Mouse (Mus musculus) myocyte (in vitro differentiated cells): ENCODE data around the gene Olfr710. TPM values are rescaled to one million over a fixed set of nuclear protein-coding genes. Genes with fewer than 3 reads are reported as not detected.
"Not testable (repeated sequence)": the region's sequence is repeated elsewhere in the genome, so short reads cannot be mapped to it uniquely, and the experiment has no call there.

ENCODE experiments used
- H3K27me3 ChIP-seq: one replicate; pipeline ENCODE4 v1.6.1; 2011; ENCODE audit not compliant: control insufficient read depth, insufficient read depth, insufficient read length
- H3K36me3 ChIP-seq: one replicate; pipeline ENCODE4 v1.6.1; 2011; ENCODE audit not compliant: control insufficient read depth, insufficient read depth
- H3K4me2 ChIP-seq: one replicate; pipeline ENCODE4 v1.6.1; 2011; ENCODE audit warnings: low read depth, control low read depth
- H3K4me3 ChIP-seq: one replicate; pipeline ENCODE4 v1.5.1; 2011; ENCODE audit warnings: mild to moderate bottlenecking, control low read depth, moderate library complexity
- H3K79me2 ChIP-seq: one replicate; pipeline ENCODE4 v1.6.1; 2011; ENCODE audit not compliant: control insufficient read depth, insufficient read depth
- H3ac ChIP-seq: one replicate; pipeline ENCODE4 v1.6.1; 2011; ENCODE audit not compliant: control insufficient read depth, insufficient read length
- CEBPB ChIP-seq: IDR thresholded peaks from 2 replicates; pipeline ENCODE4 v1.6.1; 2011; ENCODE audit warnings: mild to moderate bottlenecking, moderate library complexity; ENCODE audit not compliant: poor library complexity, insufficient read depth, severe bottlenecking
- E2F4 ChIP-seq: IDR thresholded peaks from one replicate; pipeline ENCODE4 v1.6.1; 2011; ENCODE audit warnings: mild to moderate bottlenecking, control low read depth, moderate library complexity; ENCODE audit not compliant: insufficient read depth
- MAX ChIP-seq: IDR thresholded peaks from one replicate; pipeline ENCODE4 v1.6.1; 2011; ENCODE audit warnings: low read depth, mild to moderate bottlenecking, control low read depth
- MYOD1 ChIP-seq, 3 experiments: IDR thresholded peaks; one replicate each; pipeline ENCODE4 v1.6.1; 2011; ENCODE audit warnings: control low read depth in 2 of 3, low read depth in 2 of 3, mild to moderate bottlenecking in 2 of 3, moderate library complexity in 1 of 3; ENCODE audit not compliant: insufficient read length in 2 of 3, control insufficient read depth in 1 of 3
- MYOG ChIP-seq, 3 experiments: IDR thresholded peaks; one replicate each; pipeline ENCODE4 v1.6.1; 2011; ENCODE audit warnings: control low read depth in 2 of 3, low read depth in 2 of 3, mild to moderate bottlenecking in 2 of 3; ENCODE audit not compliant: insufficient read length in 2 of 3, control insufficient read depth in 1 of 3, insufficient read depth in 1 of 3
- POLR2A ChIP-seq: IDR thresholded peaks from one replicate; pipeline ENCODE4 v1.6.1; 2011; ENCODE audit warnings: low read depth, mild to moderate bottlenecking, control low read depth, moderate library complexity; ENCODE audit not compliant: insufficient read length
- POLR2AphosphoS2 ChIP-seq: IDR thresholded peaks from one replicate; pipeline ENCODE4 v1.6.1; 2011; ENCODE audit warnings: low read depth, control low read depth; ENCODE audit not compliant: insufficient read length
- REST ChIP-seq: IDR thresholded peaks from one replicate; pipeline ENCODE4 v1.6.1; 2011; ENCODE audit warnings: mild to moderate bottlenecking, control low read depth, moderate library complexity; ENCODE audit not compliant: insufficient read depth, insufficient read length
- SRF ChIP-seq: IDR thresholded peaks from one replicate; pipeline ENCODE4 v1.6.1; 2011; ENCODE audit warnings: low read depth; ENCODE audit not compliant: control insufficient read depth, insufficient read length
- TCF12 ChIP-seq: IDR thresholded peaks from one replicate; pipeline ENCODE4 v1.6.1; 2011; ENCODE audit warnings: mild to moderate bottlenecking, control low read depth; ENCODE audit not compliant: poor library complexity, insufficient read depth, severe bottlenecking
- TCF3 ChIP-seq: IDR thresholded peaks from one replicate; pipeline ENCODE4 v1.6.1; 2011; ENCODE audit warnings: low read depth, control low read depth; ENCODE audit not compliant: insufficient read length
- USF1 ChIP-seq: IDR thresholded peaks from one replicate; pipeline ENCODE4 v1.6.1; 2011; ENCODE audit warnings: low read depth, mild to moderate bottlenecking, control low read depth, moderate library complexity
- polyA plus RNA-seq: library from polyadenylated mRNA; unstranded; fragments of >200 nt; fragmentation: generic; extraction: Trizol; gene quantifications from one replicate; pipeline ENCODE4 v1.2.1, GENCODE M21; 2012; ENCODE audit warnings: missing spikeins

Olfr710 gene
- polyA plus RNA-seq = not detected

DNA sequence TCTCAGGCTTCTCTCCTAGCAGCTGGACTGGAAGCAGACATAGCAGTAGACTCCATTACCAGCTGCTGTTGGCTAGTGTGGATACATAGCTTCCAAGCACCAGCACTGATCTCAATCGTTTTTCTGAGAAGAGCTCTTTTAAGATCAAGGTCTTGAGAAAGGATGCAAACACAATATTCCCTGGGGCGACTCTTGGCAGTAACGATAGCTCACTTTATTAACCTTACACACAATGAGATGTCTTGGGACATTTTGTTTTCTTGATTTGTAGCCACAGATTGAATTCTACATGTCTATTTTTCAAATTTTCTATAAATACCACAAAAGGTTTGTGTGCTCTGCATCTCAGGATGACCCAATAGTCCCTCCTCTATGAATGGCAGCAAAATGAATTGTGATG, at the start of gene Olfr710:
Gene Olfr710, minus strand, starts transcription at position 101 of the 400 bp plus-strand sequence.
- no peak within 1 kb of the TSS for H3ac ChIP-seq
- H3K79me2 ChIP-seq = no peaks in the 10 kb centered on the region
- H3K36me3 ChIP-seq = no peaks in the 10 kb centered on the region
- no peak within 1 kb of the TSS for H3K4me3 ChIP-seq
- H3K4me2 ChIP-seq = no peak within 1 kb of the TSS
- TF ChIP-seq POLR2A (no peak), MAX (no peak), SRF (no peak), POLR2AphosphoS2 (no peak), TCF12 (no peak), TCF3 (no peak), USF1 (no peak), MYOG (IDR thresholded peaks at IDR 0.05; ENCODE audit: control insufficient read depth in 1 of 3, insufficient read depth in 1 of 3, insufficient read length in 2 of 3, low read depth in 2 of 3) (no peak), REST (no peak), MYOD1 (IDR thresholded peaks at IDR 0.05; ENCODE audit: control insufficient read depth in 1 of 3, insufficient read length in 2 of 3, low read depth in 2 of 3) (no peak)
- no peaks in the 10 kb centered on the region for H3K27me3 ChIP-seq

DNA sequence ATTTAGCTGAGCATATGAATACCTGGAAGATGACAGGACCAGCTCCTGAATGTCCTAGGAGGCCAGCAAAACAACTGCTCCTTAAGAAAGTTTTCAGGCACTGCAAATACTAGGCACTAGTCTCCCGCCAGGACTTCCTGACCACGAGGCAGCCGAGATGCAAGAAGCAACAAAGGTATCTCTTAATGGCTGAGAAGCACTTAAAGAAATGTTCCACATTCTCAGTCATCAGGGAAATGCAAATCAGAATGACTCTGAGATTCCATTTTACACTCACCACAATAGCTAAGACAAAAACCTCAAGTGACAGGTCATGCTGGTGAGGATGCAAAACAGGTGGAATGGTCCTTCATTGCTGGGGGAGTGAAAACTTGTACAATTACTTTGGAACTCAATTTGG, 37.1 kb upstream of the Olfr710 start:
- no peaks in the 10 kb centered on the region for H3K79me2 ChIP-seq
- no peaks in the 10 kb centered on the region for H3K27me3 ChIP-seq
- no peaks in the 10 kb centered on the region for H3K36me3 ChIP-seq
- H3K4me3 ChIP-seq = no peak overlapping the region
- no peak for TF ChIP-seq POLR2A
- TF ChIP-seq USF1 = no peak
- TF ChIP-seq E2F4 = no peak
- TF ChIP-seq TCF3 = no peak
- no peak for TF ChIP-seq TCF12
- TF ChIP-seq CEBPB = no peak
- TF ChIP-seq MYOG (IDR thresholded peaks at IDR 0.05; ENCODE audit: control insufficient read depth in 1 of 3, insufficient read depth in 1 of 3, insufficient read length in 2 of 3, low read depth in 2 of 3) = no peak
- H3ac ChIP-seq = no peak overlapping the region
- no peak overlapping the region for H3K4me2 ChIP-seq

DNA sequence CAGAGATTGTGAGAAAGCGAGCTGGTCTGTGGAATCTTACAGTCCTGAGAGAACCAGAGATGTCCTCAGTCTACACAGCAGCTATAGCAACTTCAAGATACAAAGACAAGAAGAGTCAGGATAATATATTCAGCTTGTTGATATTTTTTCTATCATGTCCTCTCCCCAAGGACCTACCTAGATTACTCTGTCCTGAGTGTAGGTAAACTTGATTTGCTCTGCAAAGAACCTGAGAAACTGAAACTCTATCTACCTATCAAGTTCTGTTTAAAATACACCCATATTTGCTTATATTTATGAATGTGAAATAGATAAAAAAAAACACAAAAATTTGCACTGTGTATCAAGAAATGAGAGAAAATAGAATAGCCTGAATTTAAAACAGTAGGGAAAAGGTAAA, 27.2 kb upstream of the Olfr710 start, which contains the start of gene Olfr711:
Gene Olfr711, minus strand, starts transcription at position 101 of the 400 bp plus-strand sequence.
- Histone ChIP-seq H3K36me3 (no peaks in the 10 kb centered on the region), H3ac (no peak within 1 kb of the TSS), H3K27me3 (no peaks in the 10 kb centered on the region), H3K4me3 (no peak within 1 kb of the TSS), H3K4me2 (no peak within 1 kb of the TSS), H3K79me2 (no peaks in the 10 kb centered on the region)
- no peak for TF ChIP-seq E2F4
- no peak for TF ChIP-seq CEBPB
- TF ChIP-seq POLR2AphosphoS2 = no peak
- no peak for TF ChIP-seq SRF
- no peak for TF ChIP-seq REST
- TF ChIP-seq MYOD1 (IDR thresholded peaks at IDR 0.05; ENCODE audit: control insufficient read depth in 1 of 3, insufficient read length in 2 of 3, low read depth in 2 of 3) = no peak
- TF ChIP-seq TCF3 = no peak
- no peak for TF ChIP-seq POLR2A
- TF ChIP-seq TCF12 = no peak
- TF ChIP-seq USF1 = no peak
- no peak for TF ChIP-seq MAX
- TF ChIP-seq MYOG (IDR thresholded peaks at IDR 0.05; ENCODE audit: control insufficient read depth in 1 of 3, insufficient read depth in 1 of 3, insufficient read length in 2 of 3, low read depth in 2 of 3) = no peak

DNA sequence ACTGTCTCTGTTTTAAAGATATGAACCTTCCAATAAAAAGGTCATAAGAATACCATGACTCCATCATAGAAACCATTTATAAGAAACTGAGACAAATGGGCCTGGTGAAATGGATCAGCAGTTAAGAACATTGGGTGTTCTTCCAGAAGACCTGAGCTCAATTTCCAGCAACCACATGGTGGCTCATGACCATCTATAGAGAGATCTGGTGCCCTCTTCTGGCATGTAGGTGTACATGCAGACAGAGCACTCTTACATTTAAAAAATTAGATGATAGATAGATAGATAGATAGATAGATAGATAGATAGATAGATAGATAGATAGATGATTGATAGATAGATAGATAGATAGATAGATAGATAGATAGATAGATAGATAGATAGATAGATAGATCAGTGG, 19.4 kb upstream of the Olfr710 start:
- H3ac ChIP-seq, H3K4me3 ChIP-seq, H3K79me2 ChIP-seq, H3K4me2 ChIP-seq, H3K36me3 ChIP-seq, H3K27me3 ChIP-seq: not testable (repeated sequence)

DNA sequence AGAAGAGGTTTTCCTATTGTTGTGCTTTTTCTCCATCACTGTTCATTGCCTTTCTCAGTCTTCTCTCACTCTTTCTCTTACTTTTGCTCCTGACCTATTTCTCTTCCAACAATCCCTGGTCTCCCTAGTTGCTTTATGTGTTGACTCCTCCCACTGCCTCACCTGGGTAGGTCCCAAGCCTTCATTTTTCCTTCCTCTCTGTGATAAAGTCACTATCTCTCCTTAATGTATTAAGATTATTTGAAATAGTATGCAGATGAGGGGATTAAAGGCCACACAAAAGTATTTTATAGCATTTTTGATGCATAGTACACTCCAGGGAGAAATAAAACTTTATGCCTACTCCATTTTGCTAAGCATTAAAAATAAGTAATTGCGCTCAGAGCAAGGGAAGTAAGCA, 15.7 kb upstream of the Olfr710 start, which contains the start of gene Olfr6:
Gene Olfr6, minus strand, starts transcription at position 101 of the 400 bp plus-strand sequence.
- Histone ChIP-seq H3K36me3 (no peaks in the 10 kb centered on the region), H3K4me2 (no peak within 1 kb of the TSS), H3ac (no peak within 1 kb of the TSS), H3K27me3 (no peaks in the 10 kb centered on the region), H3K4me3 (no peak within 1 kb of the TSS), H3K79me2 (no peaks in the 10 kb centered on the region)
- TF ChIP-seq CEBPB (no peak), SRF (no peak), POLR2AphosphoS2 (no peak), MYOG (IDR thresholded peaks at IDR 0.05; ENCODE audit: control insufficient read depth in 1 of 3, insufficient read depth in 1 of 3, insufficient read length in 2 of 3, low read depth in 2 of 3) (no peak), POLR2A (no peak), MYOD1 (IDR thresholded peaks at IDR 0.05; ENCODE audit: control insufficient read depth in 1 of 3, insufficient read length in 2 of 3, low read depth in 2 of 3) (no peak), REST (no peak), TCF3 (no peak), E2F4 (no peak), USF1 (no peak), MAX (no peak), TCF12 (no peak)
